ENCODE assay signal across 33 mouse cellular contexts in genomic region chr2:79647728-79648127, GRCm38 (mm10). TPM values are rescaled to one million over a fixed set of nuclear protein-coding genes. Genes with fewer than 3 reads are reported as not detected.
"Had no signal": no experiment of that assay in that cellular context is flagged by ENCODE, and none has a peak within 500 bp of the region (broad histone marks: within the 10 kb centered on the region; RNA-seq: fewer than 3 reads in every experiment).

No protein-coding gene starts in this region.

- H3K4me1 ChIP-seq: hindbrain, embryonic 13.5 days; hindbrain, embryonic 15.5 days; limb, embryonic 13.5 days; limb, embryonic 15.5 days had no signal

- H3K27me3 ChIP-seq: heart, embryonic 13.5 days; heart, embryonic 15.5 days; hindbrain, embryonic 13.5 days; hindbrain, embryonic 15.5 days; kidney, embryonic 15.5 days; limb, embryonic 13.5 days; limb, embryonic 15.5 days; liver, embryonic 12.5 days had no signal

- H3K9ac ChIP-seq: forebrain, postnatal 0 days; heart, embryonic 15.5 days; hindbrain, embryonic 13.5 days; hindbrain, embryonic 15.5 days; kidney, embryonic 15.5 days; limb, embryonic 13.5 days; limb, embryonic 15.5 days; liver, embryonic 12.5 days; liver, embryonic 14.5 days had no signal

- H3K9me3 ChIP-seq: heart, embryonic 13.5 days; heart, embryonic 15.5 days; hindbrain, embryonic 13.5 days; hindbrain, embryonic 15.5 days; kidney, embryonic 15.5 days; limb, embryonic 13.5 days; limb, embryonic 15.5 days; liver, embryonic 12.5 days had no signal

- H3K4me3 ChIP-seq: heart, adult 2 months; heart, embryonic 13.5 days; heart, embryonic 15.5 days; hindbrain, embryonic 13.5 days; hindbrain, embryonic 15.5 days; kidney, embryonic 15.5 days; limb, embryonic 13.5 days; limb, embryonic 15.5 days; liver, embryonic 12.5 days had no signal

- ATAC-seq: forebrain, postnatal 0 days; hindbrain, postnatal 0 days; liver, embryonic 12.5 days had no signal

- DNase-seq: forebrain, postnatal 0 days; gastrocnemius, postnatal 14 days; gastrocnemius, postnatal 36 days; heart, adult 11 months; heart, adult 2 months; heart, postnatal 14 days; heart, postnatal 36 days; kidney, adult 8-10 months; kidney, postnatal 10 days; layer of hippocampus, adult 9-11 months; layer of hippocampus, postnatal 36 days; left cerebral cortex, postnatal 4 days had no signal

- H3K27ac ChIP-seq: hindbrain, embryonic 13.5 days; hindbrain, embryonic 15.5 days; hindbrain, postnatal 0 days; kidney, embryonic 15.5 days; limb, embryonic 13.5 days; limb, embryonic 15.5 days; liver, embryonic 12.5 days; liver, embryonic 14.5 days had no signal

- H3K4me2 ChIP-seq: heart, embryonic 11.5 days; heart, embryonic 15.5 days; hindbrain, embryonic 13.5 days; hindbrain, embryonic 15.5 days; limb, embryonic 13.5 days; limb, embryonic 15.5 days; liver, embryonic 12.5 days had no signal

RNA-seq across cellular contexts. Expression of gene Ppp1r1c, which starts 59.9 kb away (rescaled TPM):
- total RNA-seq: gastrocnemius, postnatal 14 days; gastrocnemius, postnatal 36 days; heart, postnatal 14 days; heart, postnatal 36 days; hematopoietic stem cell, adult 5-6 weeks; layer of hippocampus, adult 8-10 months; layer of hippocampus, postnatal 36 days; left cerebral cortex, postnatal 25 days; left cerebral cortex, postnatal 4 days; liver, adult 2 months had no signal
- polyA plus RNA-seq: gonadal fat pad, adult 2 months; heart, adult 2 months; heart, embryonic 11.5 days; heart, postnatal 0 days; intestine, embryonic 14.5 days; intestine, embryonic 16.5 days; large intestine, adult 2 months; limb, embryonic 11.5 days; liver, adult 2 months; liver, embryonic 12.5 days; liver, embryonic 14.5 days had no signal
